Mouse (Mus musculus) liver, embryonic 11.5 days (tissue): ENCODE measurements around the gene Rnf157. TPM values are rescaled to one million over a fixed set of nuclear protein-coding genes. Genes with fewer than 3 reads are reported as not detected.

Source experiments
- ATAC-seq: fragments of 200-750 bp; cut with Nextera tagmentation; replicated peaks from 2 replicates; pipeline ENCODE4 v1.8.0; 2017; ENCODE audit warnings: moderate number of reproducible peaks, mild to moderate bottlenecking, moderate TSS enrichment, moderate library complexity; ENCODE audit not compliant: low FRiP score
- DNase-seq: peaks from one replicate; pipeline ENCODE4 v3.0.0-alpha.2; 2017; ENCODE audit warnings: low spot score
- H3K27ac ChIP-seq: fragments of 300-500 bp; sonication (generic); 2 replicates; pipeline ENCODE4 v1.5.1; 2014; ENCODE audit warnings: mild to moderate bottlenecking, low read depth, low read length, control low read depth
- H3K27me3 ChIP-seq: fragments of 300-500 bp; sonication (generic); replicated peaks from 2 replicates; pipeline ENCODE4 v1.6.1; 2014; ENCODE audit warnings: low read length, mixed read lengths; ENCODE audit not compliant: control insufficient read depth, insufficient read depth
- H3K36me3 ChIP-seq: fragments of 300-500 bp; sonication (generic); 2 replicates; pipeline ENCODE4 v1.6.1; 2014; ENCODE audit warnings: mild to moderate bottlenecking, low read length, moderate library complexity, mixed read lengths; ENCODE audit not compliant: control insufficient read depth, insufficient read depth
- H3K4me1 ChIP-seq: fragments of 300-500 bp; sonication (generic); replicated peaks from 2 replicates; pipeline ENCODE4 v1.6.1; 2014; ENCODE audit warnings: low read length, mixed read lengths; ENCODE audit not compliant: control insufficient read depth, insufficient read depth
- H3K4me2 ChIP-seq: fragments of 300-500 bp; sonication (generic); 2 replicates; pipeline ENCODE4 v1.6.1; 2014; ENCODE audit warnings: mild to moderate bottlenecking, control low read depth, moderate library complexity
- H3K4me3 ChIP-seq: fragments of 300-500 bp; sonication (generic); 2 replicates; pipeline ENCODE4 v1.5.1; 2014; ENCODE audit warnings: low read depth, low read length, control low read depth
- H3K9ac ChIP-seq: fragments of 300-500 bp; sonication (generic); 2 replicates; pipeline ENCODE4 v1.6.1; 2014; ENCODE audit warnings: low read depth, low read length, control low read depth
- H3K9me3 ChIP-seq: fragments of 300-500 bp; sonication (generic); 2 replicates; pipeline ENCODE4 v1.6.1; 2016; ENCODE audit warnings: low read length, inconsistent platforms, mixed read lengths; ENCODE audit not compliant: control insufficient read depth
- WGBS: fragments of 180-500 bp; shearing (Covaris S2); extraction: QIAGEN DNeasy Blood & Tissue Kit; methylation state at CpG from one replicate; pipeline ENCODE4 v1.1.7; 2014; 5-methylcytosine and 5-hydroxymethylcytosine counted together
- polyA plus RNA-seq: library from polyadenylated mRNA; unstranded; fragments of >200 nt; fragmentation: Nextera tagmentation; extraction: Ambion mirVana; gene quantifications from 2 replicates; pipeline ENCODE4 v1.2.1, GENCODE M21; 2014

The Rnf157 gene
- polyA plus RNA-seq, 1 experiment from 2014 or later = 6.8 TPM

DNA sequence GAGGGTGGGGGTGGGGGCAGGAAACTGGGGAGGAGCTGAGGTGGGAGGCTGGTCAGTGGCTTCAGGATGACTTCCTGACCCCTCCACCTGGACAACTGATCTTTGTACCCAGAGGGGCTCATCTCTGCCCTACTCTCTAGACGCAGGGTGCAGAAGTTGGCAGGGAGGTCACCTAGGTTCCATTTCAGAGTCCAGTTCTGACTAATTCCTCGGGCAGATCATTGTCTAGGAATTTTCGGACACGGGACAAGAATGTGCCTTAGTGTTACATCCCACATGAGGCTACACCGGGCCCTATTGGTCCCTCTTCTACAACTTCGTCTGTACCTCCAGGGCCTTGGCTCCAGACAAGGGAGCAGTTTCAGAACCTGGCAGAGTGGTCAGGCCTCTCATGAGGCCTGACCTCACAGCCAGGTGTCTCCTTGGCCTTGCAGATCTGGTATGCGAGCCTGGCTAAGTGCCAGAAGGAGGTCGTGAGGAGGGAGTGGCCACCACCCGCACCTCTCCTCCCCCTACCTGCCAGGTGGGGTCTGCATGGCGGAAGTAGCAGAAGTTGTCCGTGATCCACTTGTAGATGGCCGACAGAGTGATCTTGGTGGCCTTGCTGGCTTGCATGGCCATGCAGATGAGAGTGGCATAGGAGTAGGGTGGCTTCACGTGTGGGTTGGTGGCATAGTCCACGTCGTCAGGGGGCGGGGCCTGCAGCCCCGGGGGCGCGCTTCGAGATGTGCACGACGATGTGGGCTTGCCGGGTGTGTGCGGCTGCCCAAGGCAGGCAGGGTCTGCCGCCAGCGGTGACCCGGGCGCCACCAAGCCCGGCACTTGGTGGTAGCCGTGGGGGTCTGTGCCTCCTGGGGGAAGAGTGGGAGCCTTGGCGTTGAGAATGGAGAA lies 79.1 kb downstream of the Rnf157 start:
- peak overlapping the region; percentile 34; the same call in 1 of the 2 replicates for H3K27ac ChIP-seq
- H3K4me2 ChIP-seq = peak overlapping the region; percentile 100
- H3K9me3 ChIP-seq = no peaks in the 10 kb centered on the region
- no peak overlapping the region for H3K9ac ChIP-seq
- ATAC-seq (no peak), DNase-seq (no peak)
- 26% methylated on average over 31 of the region's 31 CpGs for WGBS
- peaks cover 26% of the 10 kb centered on the region for H3K4me1 ChIP-seq
- H3K36me3 ChIP-seq = no peaks in the 10 kb centered on the region
- H3K4me3 ChIP-seq = peak overlapping the region; percentile 73
- peaks cover 36% of the 10 kb centered on the region for H3K27me3 ChIP-seq

DNA sequence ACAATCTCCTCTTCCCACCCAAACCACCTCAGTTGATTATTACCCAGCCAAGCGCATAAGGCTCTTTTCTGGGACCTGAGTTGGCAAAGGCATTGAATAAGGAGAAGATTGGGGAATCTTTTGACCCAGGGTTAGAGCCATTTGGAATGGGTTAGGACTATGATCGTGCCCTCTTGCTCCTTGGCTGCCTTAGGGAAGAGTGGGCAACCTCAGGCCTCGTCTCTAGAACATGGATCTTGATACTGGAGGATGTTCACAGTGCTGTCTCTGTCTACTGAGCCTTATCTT lies 79.9 kb downstream of the Rnf157 start:
- H3K27ac ChIP-seq = peak overlapping the region; percentile 34; the same call in 1 of the 2 replicates
- peaks cover 26% of the 10 kb centered on the region for H3K4me1 ChIP-seq
- 57% methylated on average over 3 of the region's 3 CpGs for WGBS

GRCm38 (mm10) chr11:116332232-116332982 lies 80.4 kb downstream of the Rnf157 start:
- H3K27me3 ChIP-seq = peaks cover 33% of the 10 kb centered on the region

More for the DNA sequence above, 79.9 kb downstream of the Rnf157 start:
- ATAC-seq (no peak), DNase-seq (no peak)
- no peak overlapping the region for H3K4me3 ChIP-seq
- H3K4me2 ChIP-seq = peak overlapping the region; percentile 100
- no peaks in the 10 kb centered on the region for H3K36me3 ChIP-seq
- no peaks in the 10 kb centered on the region for H3K9me3 ChIP-seq
- no peak overlapping the region for H3K9ac ChIP-seq
- peaks cover 36% of the 10 kb centered on the region for H3K27me3 ChIP-seq

DNA sequence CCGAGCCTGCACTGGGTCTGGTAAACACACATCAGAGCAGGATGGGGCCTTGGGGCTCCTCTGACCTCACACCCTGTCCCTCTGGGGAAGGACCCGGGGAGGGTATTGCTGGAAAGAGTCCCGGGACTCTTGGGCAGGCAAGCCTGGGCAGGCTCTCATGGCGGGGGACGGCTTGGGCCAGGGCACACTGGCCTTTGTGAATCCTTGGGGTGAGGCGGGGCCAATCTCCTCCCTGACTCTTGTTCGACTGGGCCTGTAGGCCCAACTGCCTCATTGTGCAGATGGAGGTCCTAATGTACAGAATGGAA lies 82.7 kb downstream of the Rnf157 start:
- DNase-seq (no peak), ATAC-seq (no peak)
- peaks cover 23% of the 10 kb centered on the region for H3K4me1 ChIP-seq
- H3K27ac ChIP-seq = no peak overlapping the region
- no peak overlapping the region for H3K4me3 ChIP-seq
- 81% methylated on average over 7 of the region's 7 CpGs for WGBS
- no peaks in the 10 kb centered on the region for H3K9me3 ChIP-seq
- H3K4me2 ChIP-seq = no peak overlapping the region
- no peak overlapping the region for H3K9ac ChIP-seq
- H3K36me3 ChIP-seq = no peaks in the 10 kb centered on the region
- peaks cover 24% of the 10 kb centered on the region for H3K27me3 ChIP-seq

More at GRCm38 (mm10) chr11:116332232-116332982, 80.4 kb downstream of the Rnf157 start:
- Histone ChIP-seq H3K4me1 (peaks cover 26% of the 10 kb centered on the region), H3K9me3 (no peaks in the 10 kb centered on the region), H3K9ac (no peak overlapping the region), H3K36me3 (no peaks in the 10 kb centered on the region), H3K4me3 (no peak overlapping the region), H3K4me2 (peak overlapping the region; percentile 100), H3K27ac (no peak overlapping the region)
- ATAC-seq (no peak), DNase-seq (no peak)
- 52% methylated on average over 19 of the region's 19 CpGs for WGBS

GRCm38 (mm10) chr11:116329314-116330210 lies 83.3 kb downstream of the Rnf157 start:
- Histone ChIP-seq H3K4me1 (peaks cover 17% of the 10 kb centered on the region), H3K9ac (no peak overlapping the region), H3K4me3 (no peak overlapping the region), H3K4me2 (no peak overlapping the region), H3K9me3 (no peaks in the 10 kb centered on the region), H3K27me3 (peaks cover 18% of the 10 kb centered on the region), H3K36me3 (no peaks in the 10 kb centered on the region), H3K27ac (no peak overlapping the region)
- WGBS = 60% methylated on average over 18 of the region's 18 CpGs
- ATAC-seq = no peak
- no peak for DNase-seq

GRCm38 (mm10) chr11:116326963-116327603 lies 85.7 kb downstream of the Rnf157 start:
- 69% methylated on average over 7 of the region's 7 CpGs for WGBS
- Histone ChIP-seq H3K9ac (no peak overlapping the region), H3K4me2 (no peak overlapping the region), H3K4me3 (no peak overlapping the region), H3K36me3 (no peaks in the 10 kb centered on the region), H3K27me3 (no peaks in the 10 kb centered on the region; the same call in 1 of the 2 replicates), H3K27ac (no peak overlapping the region), H3K4me1 (peaks cover 2% of the 10 kb centered on the region; the same call in 1 of the 2 replicates), H3K9me3 (no peaks in the 10 kb centered on the region)
- ATAC-seq = no peak
- no peak for DNase-seq

DNA sequence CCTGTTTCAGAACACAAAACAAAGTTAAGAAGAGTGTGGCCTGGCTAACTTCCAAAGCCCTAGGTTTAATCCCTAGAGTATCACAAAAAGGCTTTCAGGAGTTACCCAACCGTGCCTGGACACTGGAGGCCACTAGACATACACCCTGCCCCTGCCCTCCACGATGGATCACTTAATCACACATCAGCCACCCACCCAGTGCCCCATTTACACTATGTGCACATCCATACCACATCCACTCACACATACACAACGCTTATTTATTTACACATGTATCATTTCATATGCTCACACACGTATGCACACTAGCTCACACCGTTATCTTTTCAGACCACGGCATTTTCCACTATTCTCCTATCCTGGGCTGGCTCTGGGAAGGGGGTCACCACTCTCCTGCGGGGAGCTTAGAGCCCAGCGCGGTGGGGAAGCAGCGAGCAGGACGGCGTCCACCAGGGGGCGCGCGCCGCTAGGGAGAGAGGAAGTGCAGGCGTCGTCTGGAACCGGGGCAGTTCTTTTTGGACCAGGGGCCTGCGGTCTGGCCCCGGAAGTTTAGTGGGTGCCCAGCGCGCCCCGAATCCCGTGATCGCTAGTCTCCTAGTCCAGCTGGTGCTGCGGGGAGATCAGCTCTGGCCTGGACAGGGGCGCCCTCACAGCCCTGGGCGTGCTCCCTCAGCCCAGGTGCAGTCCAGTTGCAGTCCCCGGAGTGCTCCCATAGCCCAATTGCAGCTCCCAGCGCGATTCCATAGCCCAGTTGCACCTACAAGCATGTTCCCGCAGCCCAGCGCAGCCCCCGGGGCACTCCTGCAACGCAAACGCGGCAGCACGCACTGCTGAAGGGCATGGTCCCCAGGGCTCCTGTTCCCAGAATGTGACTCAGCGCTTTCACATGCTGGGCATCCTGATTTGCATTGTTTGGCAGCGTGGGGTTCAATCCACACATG lies 93.8 kb downstream of the Rnf157 start:
- DNase-seq = peak; percentile 86
- peak overlapping the region; percentile 78 for H3K9ac ChIP-seq
- peak overlapping the region; percentile 58 for H3K4me3 ChIP-seq
- H3K27ac ChIP-seq = no peak overlapping the region
- peak; percentile 78 for ATAC-seq
- no peaks in the 10 kb centered on the region for H3K27me3 ChIP-seq
- H3K36me3 ChIP-seq = no peaks in the 10 kb centered on the region
- 2% methylated on average over 41 of the region's 41 CpGs for WGBS
- peaks cover 9% of the 10 kb centered on the region for H3K4me1 ChIP-seq
- H3K9me3 ChIP-seq = no peaks in the 10 kb centered on the region
- H3K4me2 ChIP-seq = peak overlapping the region; percentile 100
